Mouse (Mus musculus): ENCODE measurements around the gene C2cd5.
A peak's percentile ranks its signal among the peaks of the same experiment; 100 is the strongest.
"Not testable (repeated sequence)": the region's sequence is repeated elsewhere in the genome, so short reads cannot be mapped to it uniquely, and the experiment has no call there.

The C2cd5 gene

GRCm38 (mm10) chr6:143020647-143021046, 79.3 kb downstream of the C2cd5 start:
- DNase-seq (ENCODE audit: low spot score in 2 of 2), result no peak

GRCm38 (mm10) chr6:143020146-143020545, 79.8 kb downstream of the C2cd5 start:
- DNase-seq (ENCODE audit: low spot score in 2 of 2), result no peak

GRCm38 (mm10) chr6:143012513-143013215, 87.3 kb downstream of the C2cd5 start:
- DNase-seq (ENCODE audit: low spot score in 2 of 2), result no peak

- no peak for DNase-seq (ENCODE audit: low spot score in 2 of 2)
These were observed 91.1 kb downstream of the C2cd5 start for GRCm38 (mm10) chr6:143008865-143009264.

- not testable (repeated sequence) for DNase-seq (ENCODE audit: low spot score in 2 of 2)
These were observed 94.7 kb downstream of the C2cd5 start for GRCm38 (mm10) chr6:143005209-143005608.

- no peak for DNase-seq (ENCODE audit: low spot score in 2 of 2)
These were observed 95.1 kb downstream of the C2cd5 start for GRCm38 (mm10) chr6:143004801-143005200.

GRCm38 (mm10) chr6:142998221-142998999, 101.5 kb downstream of the C2cd5 start:
- DNase-seq (ENCODE audit: low spot score in 2 of 2), result no peak

- no peak for DNase-seq (ENCODE audit: low spot score in 2 of 2)
These were observed 103.1 kb downstream of the C2cd5 start for GRCm38 (mm10) chr6:142996887-142997286.

GRCm38 (mm10) chr6:142995567-142995966, 104.4 kb downstream of the C2cd5 start:
- DNase-seq (ENCODE audit: low spot score in 2 of 2), result no peak

- no peak for DNase-seq (ENCODE audit: low spot score in 2 of 2)
These were observed 105.1 kb downstream of the C2cd5 start for GRCm38 (mm10) chr6:142994821-142995220.

GRCm38 (mm10) chr6:142993705-142994698, 105.9 kb downstream of the C2cd5 start:
- no peak for DNase-seq (ENCODE audit: low spot score in 2 of 2)

- DNase-seq (ENCODE audit: low spot score in 2 of 2), result no peak
These were observed 107.0 kb downstream of the C2cd5 start for GRCm38 (mm10) chr6:142992971-142993370.

GRCm38 (mm10) chr6:142992099-142992498, 107.8 kb downstream of the C2cd5 start:
- DNase-seq (ENCODE audit: low spot score in 2 of 2), result no peak

GRCm38 (mm10) chr6:142991391-142992059, 108.4 kb downstream of the C2cd5 start:
- DNase-seq (ENCODE audit: low spot score in 2 of 2), result no peak

GRCm38 (mm10) chr6:142990516-142990915, 109.4 kb downstream of the C2cd5 start:
- DNase-seq (ENCODE audit: low spot score in 2 of 2), result no peak

GRCm38 (mm10) chr6:142989495-142989894, 110.4 kb downstream of the C2cd5 start:
- no peak for DNase-seq (ENCODE audit: low spot score in 2 of 2)

GRCm38 (mm10) chr6:142988753-142989152, 111.2 kb downstream of the C2cd5 start:
- peak in 1 of 2 experiments; percentile 65 for DNase-seq (ENCODE audit: low spot score in 2 of 2)

- no peak for DNase-seq (ENCODE audit: low spot score in 2 of 2)
These were observed 111.7 kb downstream of the C2cd5 start for GRCm38 (mm10) chr6:142988231-142988630.

- no peak for DNase-seq (ENCODE audit: low spot score in 2 of 2)
These were observed 112.3 kb downstream of the C2cd5 start for GRCm38 (mm10) chr6:142987616-142988015.

- DNase-seq (ENCODE audit: low spot score in 2 of 2), result not testable (repeated sequence)
These were observed 113.2 kb downstream of the C2cd5 start for GRCm38 (mm10) chr6:142986706-142987105.

- DNase-seq (ENCODE audit: low spot score in 2 of 2), result not testable (repeated sequence)
These were observed 114.2 kb downstream of the C2cd5 start for GRCm38 (mm10) chr6:142985561-142986238.

Measured in left cerebral cortex, adult 9 months (tissue).